Mouse (Mus musculus) limb, embryonic 14.5 days (tissue): ENCODE results near the gene Casc4. TPM values are rescaled to one million over a fixed set of nuclear protein-coding genes. Genes with fewer than 3 reads are reported as not detected.

Source experiments
- ATAC-seq: fragments of 200-750 bp; cut with Nextera tagmentation; 2 replicates; pipeline ENCODE4 v1.8.0; 2017; ENCODE audit warnings: low read depth, moderate number of reproducible peaks, moderate TSS enrichment; ENCODE audit not compliant: low FRiP score
- DNase-seq: peaks from one replicate; pipeline ENCODE4 v3.0.0-alpha.2; 2015; ENCODE audit warnings: low spot score
- H3K27ac ChIP-seq: fragments of 300-500 bp; sonication (generic); replicated peaks from 2 replicates; pipeline ENCODE4 v1.5.1; 2014; ENCODE audit warnings: low read depth, mild to moderate bottlenecking, low read length, moderate library complexity, mixed read lengths
- H3K27me3 ChIP-seq: fragments of 300-500 bp; sonication (generic); 2 replicates; pipeline ENCODE4 v1.6.1; 2014; ENCODE audit warnings: low read length, mixed read lengths; ENCODE audit not compliant: control insufficient read depth, insufficient read depth
- H3K36me3 ChIP-seq: fragments of 300-500 bp; sonication (generic); 2 replicates; pipeline ENCODE4 v1.6.1; 2014; ENCODE audit warnings: mild to moderate bottlenecking, low read length, moderate library complexity, mixed read lengths; ENCODE audit not compliant: control insufficient read depth, insufficient read depth
- H3K4me1 ChIP-seq: fragments of 300-500 bp; sonication (generic); 2 replicates; pipeline ENCODE4 v1.6.1; 2014; ENCODE audit warnings: antibody characterized with exemption, low read length, mixed read lengths; ENCODE audit not compliant: control insufficient read depth, insufficient read depth
- H3K4me2 ChIP-seq: fragments of 300-500 bp; sonication (generic); replicated peaks from 2 replicates; pipeline ENCODE4 v1.6.1; 2014; ENCODE audit warnings: low read depth, mild to moderate bottlenecking, low read length, moderate library complexity; ENCODE audit not compliant: severe bottlenecking
- H3K4me3 ChIP-seq: fragments of 300-500 bp; sonication (generic); replicated peaks from 2 replicates; pipeline ENCODE4 v1.5.1; 2014; ENCODE audit warnings: low read length
- H3K9ac ChIP-seq: fragments of 300-500 bp; sonication (generic); 2 replicates; pipeline ENCODE4 v1.6.1; 2014; ENCODE audit warnings: mild to moderate bottlenecking, low read depth, low read length, moderate library complexity; ENCODE audit not compliant: severe bottlenecking
- H3K9me3 ChIP-seq: fragments of 300-500 bp; sonication (generic); 2 replicates; pipeline ENCODE4 v1.6.1; 2016; ENCODE audit warnings: low read length; ENCODE audit not compliant: control insufficient read depth
- POLR2A ChIP-seq: fragments of 200-500 bp; IDR thresholded peaks from 2 replicates; pipeline ENCODE4 v1.8.0; 2012; ENCODE audit warnings: inconsistent platforms, mild to moderate bottlenecking, moderate library complexity, borderline replicate concordance; ENCODE audit not compliant: insufficient read depth, insufficient read length; ENCODE audit errors: extremely low read depth
- WGBS: fragments of 180-500 bp; shearing (Covaris S2); extraction: QIAGEN DNeasy Blood & Tissue Kit; methylation state at CpG from one replicate; pipeline ENCODE4 v1.1.7; 2014; 5-methylcytosine and 5-hydroxymethylcytosine counted together
- polyA plus RNA-seq, 2 experiments: library from polyadenylated mRNA; depleted of rRNA in 1 of 2; stranded (reverse) in 1 of 2; unstranded in 1 of 2; fragments of >200 nt; fragmentation: Nextera tagmentation in 1 of 2; extraction: Ambion mirVana in 1 of 2; gene quantifications; 2 replicates each; pipeline versions ENCODE4 v1.2.1 to v1.2.3; 2012 to 2014

Casc4 gene
- polyA plus RNA-seq, 2 experiments: 22.7 to 24.9 TPM

DNA sequence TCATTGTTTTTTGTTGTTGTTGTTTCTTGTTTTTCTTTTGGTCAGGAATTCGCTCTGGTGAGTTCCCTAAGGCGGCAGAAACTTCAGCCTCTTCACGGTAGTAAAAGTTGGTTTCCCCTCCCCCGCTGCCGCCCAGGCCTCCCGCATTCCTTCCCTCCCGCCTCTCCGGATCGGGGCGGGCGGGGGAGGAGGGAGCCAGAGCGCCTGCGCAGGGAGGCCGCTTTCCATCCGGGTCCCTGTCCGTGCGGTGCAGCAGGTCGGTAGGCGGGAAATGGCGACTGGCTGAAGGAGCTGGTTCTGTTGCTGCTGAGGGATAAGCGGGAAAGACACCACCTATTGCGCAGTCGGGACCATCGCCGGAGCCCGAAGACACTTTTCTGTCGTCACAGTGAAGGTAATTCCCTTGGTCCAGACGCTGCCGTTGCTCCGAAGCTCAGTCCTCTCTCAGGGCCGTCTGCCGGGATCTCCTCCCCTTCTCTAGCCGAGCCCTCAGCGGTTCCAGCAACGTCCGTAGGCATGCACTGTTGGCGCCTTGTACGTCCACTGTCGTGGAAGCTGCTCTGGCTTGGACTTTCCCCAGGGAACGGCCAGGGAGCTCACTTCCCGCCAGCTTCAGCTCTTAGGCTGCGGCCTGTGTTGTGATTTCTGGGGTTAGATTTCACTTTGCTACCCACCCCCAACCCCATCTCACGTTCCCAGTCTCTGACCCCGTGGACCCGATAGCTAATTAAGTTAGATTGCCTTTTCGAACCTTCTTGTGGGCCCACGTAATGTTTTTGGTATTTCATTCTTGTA lies 89.7 kb downstream of the Casc4 start:
- Histone ChIP-seq H3K9me3 (no peaks in the 10 kb centered on the region), H3K27me3 (no peaks in the 10 kb centered on the region), H3K9ac (peak overlapping the region; percentile 90), H3K36me3 (peaks cover 11% of the 10 kb centered on the region), H3K27ac (peak overlapping the region; percentile 94), H3K4me3 (peak overlapping the region; percentile 91), H3K4me2 (peak overlapping the region; percentile 73), H3K4me1 (peaks cover 22% of the 10 kb centered on the region)
- 0% methylated on average over 46 of the region's 47 CpGs for WGBS
- ATAC-seq (peak; percentile 94), DNase-seq (peak; percentile 92)
- TF ChIP-seq POLR2A: 0 out of 2 replicates have a peak, but pooled peaks have one; percentile 24

DNA sequence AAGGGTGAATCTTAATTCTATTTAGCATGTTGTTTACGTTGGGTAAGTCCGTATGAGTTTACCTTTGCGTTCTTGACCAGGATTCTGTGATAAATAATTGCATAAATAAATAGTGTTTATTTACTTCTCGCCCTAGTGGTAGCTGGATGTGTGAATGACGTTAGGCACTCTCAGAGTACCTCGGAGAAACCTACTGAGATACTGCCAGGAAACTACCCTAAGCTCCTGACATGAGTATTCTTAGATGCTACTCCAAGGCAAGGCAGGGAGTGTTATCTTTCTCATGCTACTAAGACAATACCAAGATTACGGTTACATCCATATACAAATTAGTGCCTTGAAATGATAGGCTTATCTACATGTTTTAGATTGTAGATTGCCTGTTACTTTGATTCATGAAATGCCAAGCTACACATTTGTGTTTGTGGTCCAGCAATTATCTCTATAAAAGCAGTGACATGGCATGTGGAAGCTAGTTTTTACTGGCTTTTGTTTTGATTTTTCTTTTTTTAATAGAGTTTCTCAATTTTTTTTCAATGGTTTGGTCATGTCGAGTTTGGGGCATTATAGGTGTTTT lies 90.5 kb downstream of the Casc4 start:
- Histone ChIP-seq H3K4me2 (peak overlapping the region; percentile 73), H3K9ac (peak overlapping the region; percentile 90), H3K4me3 (peak overlapping the region; percentile 91), H3K27me3 (no peaks in the 10 kb centered on the region), H3K27ac (peak overlapping the region; percentile 94; the same call in 1 of the 2 replicates), H3K36me3 (peaks cover 17% of the 10 kb centered on the region), H3K4me1 (peaks cover 22% of the 10 kb centered on the region), H3K9me3 (no peaks in the 10 kb centered on the region)
- ATAC-seq (no peak), DNase-seq (no peak)
- 9% methylated on average over 8 of the region's 8 CpGs for WGBS
- no peak for TF ChIP-seq POLR2A

Other genes with a start within 250 kb of the Casc4 start
- gene Frmd5, start 59.9 kb upstream of the Casc4 start, polyA plus RNA-seq (2012; rRNA removed): 1.8 and 2.2 TPM in 2 replicates
- gene Frmd5, start 59.9 kb upstream of the Casc4 start, polyA plus RNA-seq (2014; fragmentation: Nextera tagmentation; extraction: Ambion mirVana): 0.78 and 1.3 TPM in 2 replicates
- 30.0 and 33.0 TPM in 2 replicates for gene Ctdspl2, start 89.0 kb downstream of the Casc4 start, polyA plus RNA-seq (2012; rRNA removed)
- gene Ctdspl2, start 89.0 kb downstream of the Casc4 start, polyA plus RNA-seq (2014; fragmentation: Nextera tagmentation; extraction: Ambion mirVana): 51.2 and 61.9 TPM in 2 replicates
- gene Mageb3, start 89.1 kb downstream of the Casc4 start, polyA plus RNA-seq (2012; rRNA removed): 0.18 and 0.19 TPM in 2 replicates
- gene Mageb3, start 89.1 kb downstream of the Casc4 start, polyA plus RNA-seq (2014; fragmentation: Nextera tagmentation; extraction: Ambion mirVana): 0.11 and 0.36 TPM in 2 replicates
- gene Eif3j1, start 161.6 kb downstream of the Casc4 start, polyA plus RNA-seq (2012; rRNA removed): 13.7 and 17.9 TPM in 2 replicates
- 11.0 and 12.1 TPM in 2 replicates for gene Eif3j1, start 161.6 kb downstream of the Casc4 start, polyA plus RNA-seq (2014; fragmentation: Nextera tagmentation; extraction: Ambion mirVana)